Mouse (Mus musculus) neural tube, embryonic 11.5 days (tissue): Measurements from ENCODE around the gene Nxnl2. TPM values are rescaled to one million over a fixed set of nuclear protein-coding genes. Genes with fewer than 3 reads are reported as not detected.
A peak's percentile ranks its signal among the peaks of the same experiment; 100 is the strongest.
"Not testable (repeated sequence)": the region's sequence is repeated elsewhere in the genome, so short reads cannot be mapped to it uniquely, and the experiment has no call there.

Experiments used
- ATAC-seq: fragments of 200-750 bp; cut with Nextera tagmentation; 2 replicates; pipeline ENCODE4 v1.8.0; 2017; ENCODE audit warnings: moderate number of reproducible peaks, mild to moderate bottlenecking, moderate TSS enrichment, moderate library complexity; ENCODE audit not compliant: insufficient read depth, low FRiP score, low TSS enrichment
- DNase-seq: peaks from one replicate; pipeline ENCODE4 v3.0.0-alpha.2; 2015; ENCODE audit warnings: low spot score
- H3K27ac ChIP-seq: fragments of 300-500 bp; sonication (generic); 2 replicates; pipeline ENCODE4 v1.5.1; 2014; ENCODE audit warnings: low read depth, mild to moderate bottlenecking, low read length
- H3K27me3 ChIP-seq: fragments of 300-500 bp; sonication (generic); 2 replicates; pipeline ENCODE4 v1.6.1; 2014; ENCODE audit warnings: mild to moderate bottlenecking, low read length, mixed read lengths; ENCODE audit not compliant: control insufficient read depth, insufficient read depth
- H3K36me3 ChIP-seq: fragments of 300-500 bp; sonication (generic); 2 replicates; pipeline ENCODE4 v1.6.1; 2014; ENCODE audit warnings: mild to moderate bottlenecking, low read length, moderate library complexity, mixed read lengths; ENCODE audit not compliant: control insufficient read depth, insufficient read depth
- H3K4me1 ChIP-seq: fragments of 300-500 bp; sonication (generic); 2 replicates; pipeline ENCODE4 v1.6.1; 2014; ENCODE audit warnings: low read length, mixed read lengths; ENCODE audit not compliant: control insufficient read depth, insufficient read depth
- H3K4me2 ChIP-seq: fragments of 300-500 bp; sonication (generic); 2 replicates; pipeline ENCODE4 v1.6.1; 2014; ENCODE audit warnings: low read depth, mild to moderate bottlenecking, moderate library complexity
- H3K4me3 ChIP-seq: fragments of 300-500 bp; sonication (generic); 2 replicates; pipeline ENCODE4 v1.5.1; 2014; ENCODE audit warnings: low read depth, low read length
- H3K9ac ChIP-seq: fragments of 300-500 bp; sonication (generic); 2 replicates; pipeline ENCODE4 v1.6.1; 2014; ENCODE audit warnings: mild to moderate bottlenecking, low read length
- H3K9me3 ChIP-seq: fragments of 300-500 bp; sonication (generic); 2 replicates; pipeline ENCODE4 v1.6.1; 2016; ENCODE audit warnings: low read length; ENCODE audit not compliant: control insufficient read depth
- WGBS: fragments of 180-500 bp; shearing (Covaris S2); extraction: QIAGEN DNeasy Blood & Tissue Kit; methylation state at CpG from one replicate; pipeline ENCODE4 v1.1.7; 2014; 5-methylcytosine and 5-hydroxymethylcytosine counted together
- polyA plus RNA-seq: library from polyadenylated mRNA; unstranded; fragments of >200 nt; fragmentation: Nextera tagmentation; extraction: Ambion mirVana; gene quantifications from 2 replicates; pipeline ENCODE4 v1.2.1, GENCODE M21; 2014

Gene Nxnl2
- polyA plus RNA-seq, 1 experiment from 2014 or later: 0.50 TPM

GRCm38 (mm10) chr13:51204081-51204480 lies 33.3 kb downstream of the Nxnl2 start:
- H3K27ac ChIP-seq, H3K9me3 ChIP-seq, H3K36me3 ChIP-seq, H3K4me1 ChIP-seq, H3K4me2 ChIP-seq, ATAC-seq, H3K27me3 ChIP-seq, DNase-seq, H3K9ac ChIP-seq, H3K4me3 ChIP-seq: not testable (repeated sequence)
- WGBS: 86% methylated on average over 11 of the region's 11 CpGs

DNA sequence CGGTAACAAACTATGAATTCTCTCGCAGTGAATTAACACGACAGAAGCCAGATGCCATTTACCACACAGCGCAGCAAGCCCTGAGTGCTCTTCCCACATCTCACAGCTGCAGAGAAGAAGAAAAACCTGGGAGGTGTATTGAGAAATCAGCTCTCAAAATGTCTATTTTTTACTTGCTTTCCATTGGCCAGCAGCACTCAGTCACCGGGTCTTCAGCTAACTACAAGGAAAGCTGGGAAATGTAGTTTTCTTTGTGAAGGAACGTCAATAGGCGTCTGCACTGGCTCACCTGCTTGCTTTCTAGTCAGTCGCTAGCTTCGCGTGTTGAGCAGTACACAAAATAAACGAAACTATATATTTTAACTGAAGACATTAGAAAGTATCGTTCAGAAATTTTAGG lies 37.1 kb downstream of the Nxnl2 start:
- no peak for ATAC-seq
- no peak overlapping the region for H3K27ac ChIP-seq
- WGBS: 82% methylated on average over 12 of the region's 12 CpGs
- H3K4me1 ChIP-seq: no peaks in the 10 kb centered on the region
- no peaks in the 10 kb centered on the region for H3K27me3 ChIP-seq
- no peaks in the 10 kb centered on the region for H3K36me3 ChIP-seq
- no peak for DNase-seq
- H3K9ac ChIP-seq: no peak overlapping the region
- no peak overlapping the region for H3K4me2 ChIP-seq
- H3K9me3 ChIP-seq: no peaks in the 10 kb centered on the region
- no peak overlapping the region for H3K4me3 ChIP-seq

- H3K36me3 ChIP-seq: no peaks in the 10 kb centered on the region
- no peaks in the 10 kb centered on the region for H3K27me3 ChIP-seq
- no peak overlapping the region for H3K4me2 ChIP-seq
- H3K9ac ChIP-seq: no peak overlapping the region
- DNase-seq: peak; percentile 39
- no peak for ATAC-seq
- no peak overlapping the region for H3K4me3 ChIP-seq
- no peaks in the 10 kb centered on the region for H3K4me1 ChIP-seq
- H3K9me3 ChIP-seq: no peaks in the 10 kb centered on the region
- WGBS: 70% methylated on average over 18 of the region's 18 CpGs
- H3K27ac ChIP-seq: no peak overlapping the region
Measured at GRCm38 (mm10) chr13:51208378-51209100, 37.7 kb downstream of the Nxnl2 start.

- WGBS: 67% methylated on average over 5 of the region's 5 CpGs
- Histone ChIP-seq H3K4me3 (no peak overlapping the region), H3K27me3 (no peaks in the 10 kb centered on the region), H3K36me3 (no peaks in the 10 kb centered on the region), H3K9me3 (no peaks in the 10 kb centered on the region), H3K27ac (no peak overlapping the region), H3K4me2 (no peak overlapping the region), H3K4me1 (no peaks in the 10 kb centered on the region), H3K9ac (no peak overlapping the region)
- ATAC-seq (no peak), DNase-seq (no peak)
Measured at GRCm38 (mm10) chr13:51210639-51211038, 39.8 kb downstream of the Nxnl2 start.

GRCm38 (mm10) chr13:51214746-51215145 lies 43.9 kb downstream of the Nxnl2 start:
- Histone ChIP-seq H3K27me3 (no peaks in the 10 kb centered on the region), H3K4me3 (no peak overlapping the region), H3K4me1 (no peaks in the 10 kb centered on the region), H3K4me2 (no peak overlapping the region), H3K27ac (no peak overlapping the region), H3K9ac (no peak overlapping the region), H3K9me3 (no peaks in the 10 kb centered on the region), H3K36me3 (no peaks in the 10 kb centered on the region)
- DNase-seq (no peak), ATAC-seq (no peak)
- WGBS: 88% methylated on average over 2 of the region's 2 CpGs

GRCm38 (mm10) chr13:51220897-51221296 lies 50.1 kb downstream of the Nxnl2 start:
- 79% methylated on average over 4 of the region's 4 CpGs for WGBS
- Histone ChIP-seq H3K27ac (no peak overlapping the region), H3K4me2 (no peak overlapping the region), H3K9ac (no peak overlapping the region), H3K4me1 (no peaks in the 10 kb centered on the region), H3K4me3 (no peak overlapping the region), H3K27me3 (no peaks in the 10 kb centered on the region), H3K9me3 (no peaks in the 10 kb centered on the region), H3K36me3 (no peaks in the 10 kb centered on the region)
- ATAC-seq: no peak
- DNase-seq: no peak

- ATAC-seq (no peak), DNase-seq (no peak)
- no peak overlapping the region for H3K4me2 ChIP-seq
- H3K36me3 ChIP-seq: no peaks in the 10 kb centered on the region
- WGBS: 63% methylated on average over 12 of the region's 12 CpGs
- no peaks in the 10 kb centered on the region for H3K27me3 ChIP-seq
- H3K4me1 ChIP-seq: no peaks in the 10 kb centered on the region
- no peak overlapping the region for H3K27ac ChIP-seq
- H3K9me3 ChIP-seq: no peaks in the 10 kb centered on the region
- no peak overlapping the region for H3K9ac ChIP-seq
- no peak overlapping the region for H3K4me3 ChIP-seq
Measured at GRCm38 (mm10) chr13:51221425-51222160, 50.8 kb downstream of the Nxnl2 start.
